Mouse (Mus musculus) T-helper 2 cell (primary cell): ENCODE results near the gene Arhgap24.

Experiments
- in situ Hi-C: fragments of 300-600 bp; cut with MboI, MseI; formaldehyde crosslinking; loops from one replicate; pipeline ENCODE4 v1.15.1; 2025; ENCODE audit warnings: high pct_unique_total_duplicates

The Arhgap24 gene

GRCm38 (mm10) chr5:102481215-102482211 is at the start of gene Arhgap24:
Gene Arhgap24 (plus strand): TSS chr5:102481391.
- in situ Hi-C loops, result no loop called here

- in situ Hi-C loops, result loop anchor here (10.0 kb wide), 1 partner anchor 251 kb away; no protein-coding TSS in a partner anchor
Observed at GRCm38 (mm10) chr5:102434182-102434581, 47.0 kb upstream of the Arhgap24 start.

- in situ Hi-C loops, result loop anchor here (10.0 kb wide), 1 partner anchor 248 kb away; no protein-coding TSS in a partner anchor
Observed at GRCm38 (mm10) chr5:102436581-102436980, 44.6 kb upstream of the Arhgap24 start.

- in situ Hi-C loops, result loop anchor here (10.0 kb wide), 1 partner anchor 246 kb away; no protein-coding TSS in a partner anchor
Observed at GRCm38 (mm10) chr5:102439119-102439877, 41.9 kb upstream of the Arhgap24 start.

- in situ Hi-C loops, result no loop called here
Observed at GRCm38 (mm10) chr5:102447436-102447835, 33.8 kb upstream of the Arhgap24 start.

GRCm38 (mm10) chr5:102450897-102451296 is 30.3 kb upstream of the Arhgap24 start:
- in situ Hi-C loops, result loop anchor here (5.0 kb wide), 1 partner anchor 81 kb away; no protein-coding TSS in a partner anchor

GRCm38 (mm10) chr5:102452079-102452797 is 29.0 kb upstream of the Arhgap24 start:
- in situ Hi-C loops, result loop anchor here (5.0 kb wide), 1 partner anchor 80 kb away; no protein-coding TSS in a partner anchor

GRCm38 (mm10) chr5:102453324-102453723 is 27.9 kb upstream of the Arhgap24 start:
- in situ Hi-C loops, result loop anchor here (5.0 kb wide), 1 partner anchor 79 kb away; no protein-coding TSS in a partner anchor

- in situ Hi-C loops, result no loop called here
Observed at GRCm38 (mm10) chr5:102455247-102455646, 25.9 kb upstream of the Arhgap24 start.

- in situ Hi-C loops, result no loop called here
Observed at GRCm38 (mm10) chr5:102460452-102461197, 20.6 kb upstream of the Arhgap24 start.

- in situ Hi-C loops, result no loop called here
Observed at GRCm38 (mm10) chr5:102462948-102463347, 18.2 kb upstream of the Arhgap24 start.

GRCm38 (mm10) chr5:102465372-102465771 is 15.8 kb upstream of the Arhgap24 start:
- in situ Hi-C loops, result no loop called here

GRCm38 (mm10) chr5:102468292-102468691 is 12.9 kb upstream of the Arhgap24 start:
- in situ Hi-C loops, result no loop called here

- in situ Hi-C loops, result no loop called here
Observed at GRCm38 (mm10) chr5:102470284-102470683, 10.9 kb upstream of the Arhgap24 start.

- in situ Hi-C loops, result no loop called here
Observed at GRCm38 (mm10) chr5:102478076-102478475, 3.1 kb upstream of the Arhgap24 start.

- in situ Hi-C loops, result no loop called here
Observed at GRCm38 (mm10) chr5:102483285-102483975, 2.2 kb downstream of the Arhgap24 start.

- in situ Hi-C loops, result no loop called here
Observed at GRCm38 (mm10) chr5:102491554-102491953, 10.4 kb downstream of the Arhgap24 start.

GRCm38 (mm10) chr5:102492152-102492551 is 11.0 kb downstream of the Arhgap24 start:
- in situ Hi-C loops, result no loop called here

- in situ Hi-C loops, result no loop called here
Observed at GRCm38 (mm10) chr5:102494827-102495226, 13.6 kb downstream of the Arhgap24 start.

- in situ Hi-C loops, result no loop called here
Observed at GRCm38 (mm10) chr5:102497205-102497604, 16.0 kb downstream of the Arhgap24 start.
